Mouse (Mus musculus) layer of hippocampus, adult 11-12 months (tissue): Measurements from ENCODE around the gene Lat2.
"Not testable (repeated sequence)": the region's sequence is repeated elsewhere in the genome, so short reads cannot be mapped to it uniquely, and the experiment has no call there.

ENCODE experiments used
- DNase-seq: peaks from one replicate; pipeline ENCODE4 v3.0.0; 2022; ENCODE audit warnings: low spot score

The Lat2 gene

GRCm38 (mm10) chr5:134614802-134615201, at the start of gene Lat2:
TSS of gene Lat2 (minus strand) at chr5:134615025.
- no peak for DNase-seq

GRCm38 (mm10) chr5:134656708-134657107, 41.9 kb upstream of the Lat2 start:
- no peak for DNase-seq

GRCm38 (mm10) chr5:134652015-134652414, 37.2 kb upstream of the Lat2 start:
- DNase-seq = peak; percentile 24

- peak; percentile 47 for DNase-seq
These were observed 36.1 kb upstream of the Lat2 start for GRCm38 (mm10) chr5:134650926-134651325.

DNA sequence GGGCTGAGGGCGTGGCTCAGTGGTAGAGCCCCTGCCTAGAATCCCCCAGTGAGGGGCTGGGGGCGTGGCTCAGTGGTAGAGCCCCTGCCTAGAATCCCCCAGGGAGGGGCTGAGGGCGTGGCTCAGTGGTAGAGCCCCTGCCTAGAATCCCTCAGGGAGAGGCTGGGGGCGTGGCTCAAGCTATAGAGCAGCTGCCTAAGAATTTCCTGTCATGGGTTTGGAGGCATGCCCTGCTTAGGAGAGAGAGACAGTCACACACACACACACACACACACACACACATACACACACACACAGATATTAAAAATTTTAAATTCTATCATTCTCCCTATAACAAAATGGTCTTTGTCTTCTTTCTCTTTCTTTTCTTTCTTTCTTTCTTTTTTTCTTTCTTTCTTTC, 34.2 kb upstream of the Lat2 start:
- not testable (repeated sequence) for DNase-seq

GRCm38 (mm10) chr5:134647394-134647793, 32.6 kb upstream of the Lat2 start:
- DNase-seq = no peak

- DNase-seq = no peak
These were observed 31.6 kb upstream of the Lat2 start for GRCm38 (mm10) chr5:134646461-134646860.

GRCm38 (mm10) chr5:134644643-134645118, 29.9 kb upstream of the Lat2 start:
- no peak for DNase-seq

GRCm38 (mm10) chr5:134644121-134644520, 29.3 kb upstream of the Lat2 start:
- no peak for DNase-seq

DNA sequence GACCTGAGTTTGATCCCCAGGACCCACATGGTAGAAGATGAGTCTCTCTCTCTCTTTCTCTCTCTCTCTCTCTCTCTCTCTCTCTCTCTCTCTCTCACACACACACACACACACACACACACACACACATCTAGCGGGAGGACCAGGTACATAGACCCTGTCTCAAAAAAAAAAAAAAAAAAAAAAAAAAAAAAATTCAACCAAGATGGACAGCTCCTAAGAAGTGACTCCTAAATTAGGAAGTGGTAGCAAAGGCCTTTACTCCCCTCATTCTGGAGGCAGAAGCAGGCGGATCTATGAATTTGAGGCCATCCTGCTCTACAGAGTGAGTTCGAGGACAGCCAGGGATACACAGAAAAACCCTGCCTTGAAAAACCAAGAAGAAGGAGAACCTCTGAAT, 25.5 kb upstream of the Lat2 start:
- DNase-seq = no peak

DNA sequence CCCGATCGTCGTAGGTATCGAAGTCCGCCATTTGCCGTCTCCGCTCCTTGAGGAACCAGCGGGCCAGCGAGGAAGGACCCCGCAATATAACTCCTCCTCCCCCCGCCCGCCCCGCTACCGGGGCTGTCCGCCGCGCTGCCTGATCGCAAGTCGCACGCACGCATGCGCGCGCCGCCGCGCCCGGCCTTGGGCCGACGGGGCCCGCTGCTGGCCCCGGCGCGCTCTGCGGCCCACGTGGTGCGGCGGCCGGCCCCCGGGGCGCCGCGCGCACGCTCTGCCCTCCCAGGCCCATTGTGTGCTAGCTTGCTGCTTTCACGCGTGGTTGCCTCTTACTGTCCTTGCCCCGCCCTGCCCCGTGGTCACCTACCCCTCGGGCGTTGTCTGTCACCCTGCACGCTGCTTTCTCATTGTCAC, 24.5 kb upstream of the Lat2 start, which contains the start of gene Eif4h:
TSS of gene Eif4h (minus strand) at position 222 of the 414 bp plus-strand sequence.
- peak; percentile 97 for DNase-seq

GRCm38 (mm10) chr5:134638461-134639268, 23.8 kb upstream of the Lat2 start:
- DNase-seq = no peak

GRCm38 (mm10) chr5:134637820-134638367, 23.1 kb upstream of the Lat2 start:
- DNase-seq = no peak

GRCm38 (mm10) chr5:134632841-134633240, 18.0 kb upstream of the Lat2 start:
- no peak for DNase-seq

- DNase-seq = no peak
These were observed 16.0 kb upstream of the Lat2 start for GRCm38 (mm10) chr5:134630835-134631234.

- no peak for DNase-seq
These were observed 14.7 kb upstream of the Lat2 start for GRCm38 (mm10) chr5:134629508-134629907.

- DNase-seq = peak; percentile 82
These were observed 7.2 kb upstream of the Lat2 start for GRCm38 (mm10) chr5:134622069-134622468.

GRCm38 (mm10) chr5:134621099-134621640, 6.3 kb upstream of the Lat2 start:
- no peak for DNase-seq

DNA sequence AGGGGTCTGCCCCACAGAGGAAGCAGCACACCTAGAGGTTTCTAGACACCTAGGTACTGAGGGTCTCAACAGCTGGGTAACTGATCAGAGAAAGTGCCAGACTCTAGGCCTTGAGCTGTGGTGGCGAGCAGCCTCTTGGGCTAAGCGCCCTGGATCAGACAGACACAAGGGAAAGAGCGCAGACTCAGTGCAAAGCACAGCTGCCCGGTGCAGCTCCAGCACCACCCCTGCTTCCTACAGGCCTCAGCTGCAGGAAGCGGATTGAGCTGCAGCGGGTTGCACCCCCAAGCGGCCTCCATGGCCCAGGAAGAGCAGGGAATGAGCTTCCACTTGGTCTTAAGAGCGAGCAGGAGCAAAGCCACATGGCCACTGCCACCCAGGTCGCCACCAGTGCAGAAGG, 5.6 kb upstream of the Lat2 start:
- no peak for DNase-seq

GRCm38 (mm10) chr5:134617071-134617470, 2.2 kb upstream of the Lat2 start:
- peak; percentile 80 for DNase-seq

GRCm38 (mm10) chr5:134615780-134616179, 955 bp upstream of the Lat2 start:
- DNase-seq = no peak

DNA sequence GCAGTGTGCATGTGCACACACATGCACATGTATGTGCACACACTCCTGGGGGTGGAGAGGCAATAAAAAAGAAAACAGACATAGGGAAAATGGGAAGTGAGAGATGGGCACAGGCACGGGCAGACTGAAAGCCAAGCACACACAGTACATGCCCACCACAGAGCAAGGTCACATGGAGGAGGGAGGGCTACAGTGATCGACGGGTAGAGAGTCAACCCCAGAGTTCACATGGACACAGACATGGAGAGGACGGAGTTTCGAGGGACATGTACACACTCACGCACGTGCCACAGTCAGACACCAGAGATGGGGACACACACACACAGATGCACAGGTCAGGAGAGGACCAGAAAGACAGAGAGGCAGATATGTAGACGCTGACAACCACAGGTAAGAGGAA, 555 bp upstream of the Lat2 start:
- DNase-seq = no peak

DNA sequence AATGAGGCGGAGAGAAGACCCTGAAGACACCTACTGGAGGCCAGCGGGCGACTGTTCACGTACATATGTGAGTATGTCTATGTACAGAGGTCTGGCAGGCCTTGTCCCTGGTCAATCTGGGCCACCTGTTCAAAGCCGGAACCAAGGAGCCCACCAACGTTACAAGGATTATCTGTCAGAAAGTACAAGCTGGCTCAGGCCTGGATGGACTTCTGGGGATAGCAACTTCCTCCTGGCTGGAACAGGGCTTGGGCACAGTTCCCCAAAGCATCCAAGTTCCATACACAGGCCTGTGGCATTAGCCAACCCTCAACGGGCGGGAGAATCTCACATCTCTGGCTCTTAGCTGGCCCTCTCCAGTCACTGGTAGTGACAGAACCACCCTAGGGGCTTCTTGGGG, 529 bp downstream of the Lat2 start:
- no peak for DNase-seq
